In the genomic region with DNA sequence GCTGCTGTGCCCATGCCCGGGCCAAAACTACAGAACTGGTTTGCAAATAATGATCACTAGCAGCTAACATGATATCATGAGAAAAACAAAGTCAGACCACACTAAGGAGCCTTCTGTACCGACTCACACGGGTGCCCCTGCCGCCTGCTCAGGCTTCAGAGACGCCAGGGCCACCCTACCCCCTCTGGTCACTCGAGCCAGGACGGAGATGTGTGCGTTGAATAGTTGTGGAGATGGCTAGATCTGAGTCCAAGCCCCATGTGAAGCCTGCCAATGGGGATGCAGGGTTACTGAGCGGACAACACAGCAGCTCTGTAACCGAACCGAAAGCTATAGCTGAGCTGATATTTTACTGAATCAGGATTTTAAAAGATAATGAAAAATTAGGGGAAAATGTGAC, we compare ENCODE assay signal across 24 mouse cellular contexts.
A peak's percentile ranks its signal among the peaks of the same experiment; 100 is the strongest.
DNase-seq lines count a peak whose midpoint lies in the region; ATAC-seq and TF ChIP-seq lines count a peak whose summit lies in the region.
"Had no signal": no experiment of that assay in that cellular context is flagged by ENCODE, and none has a peak within 500 bp of the region (broad histone marks: within the 10 kb centered on the region; RNA-seq: fewer than 3 reads in every experiment).

No protein-coding gene starts in this region.

- no peak overlapping the region for H3K27ac ChIP-seq in forebrain, postnatal 0 days (ENCODE audit: low read depth, low read length)
- no peak overlapping the region for H3K27ac ChIP-seq in forebrain, embryonic 15.5 days (replicated peaks)
- H3K27ac ChIP-seq in heart, postnatal 0 days (ENCODE audit: low read depth), result peak overlapping the region; percentile 53
- H3K27ac ChIP-seq in heart, embryonic 10.5 days, result no peak overlapping the region
- H3K27ac ChIP-seq in lung, postnatal 0 days (ENCODE audit: low read length), result 0 out of 2 replicates have a peak overlapping the region, but pooled peaks have one; percentile 28
- peak overlapping the region; percentile 45 for H3K27ac ChIP-seq in MEL (ENCODE audit: control insufficient read depth, low read depth, low read length)
- H3K27ac ChIP-seq in forebrain, embryonic 10.5 days, result no peak overlapping the region
- H3K27ac ChIP-seq: liver, embryonic 12.5 days; lung, embryonic 15.5 days; macrophage; midbrain, embryonic 12.5 days; neural tube, embryonic 15.5 days had no signal

- TF ChIP-seq EP300 in heart, postnatal 0 days (IDR thresholded peaks at IDR 0.05; ENCODE audit: low read depth), result no peak
- no peak for TF ChIP-seq EP300 in lung, postnatal 0 days (IDR thresholded peaks at IDR 0.05)
- no peak for TF ChIP-seq EP300 in MEL (IDR thresholded peaks at IDR 0.05; ENCODE audit: low read depth in 1 of 2, low read length in 2 of 2)

- H3K9ac ChIP-seq in forebrain, postnatal 0 days, result no peak overlapping the region
- no peak overlapping the region for H3K9ac ChIP-seq in forebrain, embryonic 15.5 days (replicated peaks)
- H3K9ac ChIP-seq in heart, postnatal 0 days (replicated peaks; ENCODE audit: low read depth, low read length), result no peak overlapping the region
- H3K9ac ChIP-seq in lung, postnatal 0 days (replicated peaks; ENCODE audit: low read depth), result no peak overlapping the region
- H3K9ac ChIP-seq in MEL (ENCODE audit: control insufficient read depth, low read depth, low read length, poor library complexity, severe bottlenecking), result 0 out of 2 replicates have a peak overlapping the region, but pooled peaks have one; percentile 19
- H3K9ac ChIP-seq: limb, embryonic 12.5 days; liver, embryonic 12.5 days; lung, embryonic 15.5 days; midbrain, embryonic 12.5 days; neural tube, embryonic 15.5 days had no signal

- TF ChIP-seq POLR2A in lung, adult 2 months (IDR thresholded peaks at IDR 0.05; ENCODE audit: borderline replicate concordance, extremely low read depth, low read depth, low read length), result no peak
- TF ChIP-seq POLR2A in MEL (IDR thresholded peaks at IDR 0.05; ENCODE audit: control insufficient read depth in 1 of 2, insufficient read depth in 1 of 2, low read depth in 1 of 2, low read length in 2 of 2, poor library complexity in 1 of 2), result no peak

- peak; percentile 48; the same call in 1 of the 2 replicates for ATAC-seq in forebrain, postnatal 0 days
- no peak for ATAC-seq in forebrain, embryonic 15.5 days (replicated peaks)
- no peak for ATAC-seq in heart, postnatal 0 days (ENCODE audit: insufficient read depth, low read depth)
- ATAC-seq in lung, postnatal 0 days, result no peak
- ATAC-seq: CD4-positive, CD25-positive, alpha-beta regulatory T cell, adult 4 months; forebrain, embryonic 14.5 days; liver, embryonic 12.5 days had no signal

- 0 out of 2 replicates have a peak, but pooled peaks cover 7% of the 10 kb centered on the region for H3K4me1 ChIP-seq in forebrain, postnatal 0 days (ENCODE audit: insufficient read depth)
- no peaks in the 10 kb centered on the region for H3K4me1 ChIP-seq in forebrain, embryonic 15.5 days
- H3K4me1 ChIP-seq in heart, postnatal 0 days (ENCODE audit: control insufficient read depth, insufficient read depth), result peaks cover 48% of the 10 kb centered on the region
- H3K4me1 ChIP-seq in heart, embryonic 10.5 days, result peaks cover 63% of the 10 kb centered on the region
- H3K4me1 ChIP-seq in lung, postnatal 0 days (ENCODE audit: insufficient read depth, low read depth, low read length), result peaks cover 19% of the 10 kb centered on the region; the same call in 1 of the 2 replicates
- H3K4me1 ChIP-seq in lung, adult 2 months (ENCODE audit: control insufficient read depth, insufficient read depth, low read length), result peaks cover 30% of the 10 kb centered on the region
- H3K4me1 ChIP-seq in MEL (ENCODE audit: control insufficient read depth in 1 of 2, insufficient read depth in 2 of 2, low read length in 2 of 2), result peaks cover 8 to 21% of the 10 kb centered on the region in 2 experiments
- H3K4me1 ChIP-seq in forebrain, embryonic 10.5 days, result peaks cover 16% of the 10 kb centered on the region
- H3K4me1 ChIP-seq: midbrain, embryonic 12.5 days had no signal

- no peak for DNase-seq in forebrain, postnatal 0 days
- no peak for DNase-seq in heart, postnatal 0 days (ENCODE audit: low spot score)
- DNase-seq in heart, embryonic 10.5 days (ENCODE audit: low spot score), result no peak
- no peak for DNase-seq in lung, postnatal 0 days (ENCODE audit: low spot score)
- no peak for DNase-seq in lung, adult 2 months
- DNase-seq in MEL (ENCODE audit: low read depth, low spot score), result no peak
- no peak for DNase-seq in forebrain, embryonic 10.5 days (ENCODE audit: extremely low spot score, low spot score)
- DNase-seq: adrenal gland, postnatal 36 days; cerebellum, adult 8-10 months; heart, postnatal 36 days; kidney, postnatal 36 days; layer of hippocampus, adult 9-11 months; right cerebral cortex, postnatal 25 days; thymus, postnatal 14 days had no signal

- H3K9me3 ChIP-seq in forebrain, postnatal 0 days (ENCODE audit: low read length), result no peaks in the 10 kb centered on the region
- no peaks in the 10 kb centered on the region for H3K9me3 ChIP-seq in forebrain, embryonic 15.5 days
- no peaks in the 10 kb centered on the region for H3K9me3 ChIP-seq in heart, postnatal 0 days (replicated peaks; ENCODE audit: control insufficient read depth, low read length)
- H3K9me3 ChIP-seq in heart, embryonic 10.5 days, result no peaks in the 10 kb centered on the region
- H3K9me3 ChIP-seq in lung, postnatal 0 days (ENCODE audit: low read length), result no peaks in the 10 kb centered on the region
- no peaks in the 10 kb centered on the region for H3K9me3 ChIP-seq in MEL (replicated peaks; ENCODE audit: insufficient read depth, low read length)
- H3K9me3 ChIP-seq in forebrain, embryonic 10.5 days, result 0 out of 2 replicates have a peak, but pooled peaks cover 3% of the 10 kb centered on the region
- H3K9me3 ChIP-seq: limb, embryonic 12.5 days; liver, embryonic 12.5 days; lung, embryonic 15.5 days; midbrain, embryonic 12.5 days; neural tube, embryonic 15.5 days had no signal

- no peaks in the 10 kb centered on the region for H3K27me3 ChIP-seq in forebrain, postnatal 0 days (ENCODE audit: insufficient read depth, low read length)
- no peaks in the 10 kb centered on the region for H3K27me3 ChIP-seq in forebrain, embryonic 15.5 days
- H3K27me3 ChIP-seq in heart, postnatal 0 days (ENCODE audit: control insufficient read depth, insufficient read depth, low read length), result no peaks in the 10 kb centered on the region
- no peaks in the 10 kb centered on the region for H3K27me3 ChIP-seq in heart, embryonic 10.5 days (ENCODE audit: insufficient read depth, poor library complexity, severe bottlenecking)
- no peaks in the 10 kb centered on the region for H3K27me3 ChIP-seq in lung, postnatal 0 days (replicated peaks; ENCODE audit: insufficient read depth, low read length)
- no peaks in the 10 kb centered on the region for H3K27me3 ChIP-seq in MEL (ENCODE audit: control insufficient read depth in 1 of 2, insufficient read depth in 2 of 2, low read length in 2 of 2)
- no peaks in the 10 kb centered on the region for H3K27me3 ChIP-seq in forebrain, embryonic 10.5 days (ENCODE audit: poor library complexity, severe bottlenecking)
- H3K27me3 ChIP-seq: limb, embryonic 12.5 days; liver, embryonic 12.5 days; lung, embryonic 15.5 days; midbrain, embryonic 12.5 days; neural tube, embryonic 15.5 days had no signal

- no peaks in the 10 kb centered on the region for H3K79me2 ChIP-seq in MEL (ENCODE audit: control insufficient read depth, insufficient read depth, low read length, poor library complexity)

- no peaks in the 10 kb centered on the region for H3K36me3 ChIP-seq in forebrain, postnatal 0 days (ENCODE audit: insufficient read depth)
- H3K36me3 ChIP-seq in forebrain, embryonic 15.5 days, result no peaks in the 10 kb centered on the region
- H3K36me3 ChIP-seq in heart, postnatal 0 days (replicated peaks; ENCODE audit: control insufficient read depth, insufficient read depth, low read length), result peaks cover 18% of the 10 kb centered on the region; the same call in 1 of the 2 replicates
- peaks cover 32% of the 10 kb centered on the region for H3K36me3 ChIP-seq in heart, embryonic 10.5 days
- H3K36me3 ChIP-seq in lung, postnatal 0 days (ENCODE audit: insufficient read depth, low read length), result no peaks in the 10 kb centered on the region
- peaks cover 0 to 14% of the 10 kb centered on the region in 2 experiments; a peak in 2 of 4 replicates for H3K36me3 ChIP-seq in MEL (ENCODE audit: control insufficient read depth in 1 of 2, insufficient read depth in 2 of 2, low read length in 2 of 2)
- H3K36me3 ChIP-seq in forebrain, embryonic 10.5 days (replicated peaks), result peaks cover 35% of the 10 kb centered on the region
- H3K36me3 ChIP-seq: limb, embryonic 12.5 days; liver, embryonic 12.5 days; lung, embryonic 15.5 days; midbrain, embryonic 12.5 days; neural tube, embryonic 15.5 days had no signal

- no peak for TF ChIP-seq CTCF in forebrain, postnatal 0 days (IDR thresholded peaks at IDR 0.05; ENCODE audit: low read depth)
- TF ChIP-seq CTCF in heart, postnatal 0 days (IDR thresholded peaks at IDR 0.05; ENCODE audit: low read depth), result no peak
- no peak for TF ChIP-seq CTCF in lung, postnatal 0 days (IDR thresholded peaks at IDR 0.05)
- TF ChIP-seq CTCF in lung, adult 2 months (IDR thresholded peaks at IDR 0.05; ENCODE audit: insufficient read depth, low read length), result no peak
- no peak for TF ChIP-seq CTCF in MEL (IDR thresholded peaks at IDR 0.05 in 2 of 3, conservative IDR thresholded peaks at IDR 0.05 in 1 of 3; ENCODE audit: control insufficient read depth in 1 of 3, insufficient read depth in 1 of 3, low read depth in 2 of 3, low read length in 3 of 3, poor library complexity in 1 of 3, severe bottlenecking in 1 of 3)

- H3K4me2 ChIP-seq in forebrain, postnatal 0 days (ENCODE audit: low read depth), result no peak overlapping the region
- no peak overlapping the region for H3K4me2 ChIP-seq in forebrain, embryonic 15.5 days (replicated peaks)
- H3K4me2 ChIP-seq in heart, postnatal 0 days (ENCODE audit: low read depth, low read length), result no peak overlapping the region
- H3K4me2 ChIP-seq in lung, postnatal 0 days (replicated peaks; ENCODE audit: low read depth, low read length), result no peak overlapping the region
- H3K4me2 ChIP-seq: limb, embryonic 12.5 days; liver, embryonic 12.5 days; lung, embryonic 15.5 days; midbrain, embryonic 12.5 days; neural tube, embryonic 15.5 days had no signal

- TF ChIP-seq RAD21 in MEL (IDR thresholded peaks at IDR 0.05; ENCODE audit: low read depth, low read length), result no peak

- H3K4me3 ChIP-seq in forebrain, postnatal 0 days (ENCODE audit: low read depth, low read length), result no peak overlapping the region
- no peak overlapping the region for H3K4me3 ChIP-seq in forebrain, embryonic 15.5 days
- H3K4me3 ChIP-seq in heart, postnatal 0 days (ENCODE audit: low read depth, low read length), result no peak overlapping the region
- no peak overlapping the region for H3K4me3 ChIP-seq in heart, embryonic 10.5 days
- no peak overlapping the region for H3K4me3 ChIP-seq in lung, postnatal 0 days (ENCODE audit: low read depth, low read length)
- no peak overlapping the region for H3K4me3 ChIP-seq in lung, adult 2 months (replicated peaks; ENCODE audit: extremely low read depth, low read depth, low read length)
- peak overlapping the region in 1 of 2 experiments; percentile 24; a peak in 2 of 4 replicates for H3K4me3 ChIP-seq in MEL (ENCODE audit: control insufficient read depth in 1 of 2, insufficient read depth in 1 of 2, low read depth in 2 of 2, low read length in 2 of 2)
- no peak overlapping the region for H3K4me3 ChIP-seq in forebrain, embryonic 10.5 days
- H3K4me3 ChIP-seq: erythroblast, embryonic 14.5 days; limb, embryonic 12.5 days; liver, embryonic 12.5 days; lung, embryonic 15.5 days; midbrain, embryonic 12.5 days; neural tube, embryonic 15.5 days had no signal

- 78% methylated on average over 11 of the region's 11 CpGs for WGBS in forebrain, postnatal 0 days
- WGBS in forebrain, embryonic 15.5 days, result 87% methylated on average over 11 of the region's 11 CpGs
- 80% methylated on average over 11 of the region's 11 CpGs for WGBS in heart, postnatal 0 days
- WGBS in heart, embryonic 10.5 days, result 88% methylated on average over 11 of the region's 11 CpGs
- 86% methylated on average over 11 of the region's 11 CpGs for WGBS in lung, postnatal 0 days
- 80% methylated on average over 11 of the region's 11 CpGs for WGBS in lung, adult 2 months
- WGBS in forebrain, embryonic 10.5 days, result 91% methylated on average over 11 of the region's 11 CpGs

Comparison
In these comparisons a context has a peak if more than half of its experiments do, and no peak if none do; other contexts are left out.
1. H3K27ac ChIP-seq: peak in heart, postnatal 0 days (single experiment), lung, postnatal 0 days (single experiment) and MEL (single experiment); none in forebrain, postnatal 0 days (single experiment), forebrain, embryonic 15.5 days (single experiment), heart, embryonic 10.5 days (single experiment) and forebrain, embryonic 10.5 days (single experiment).